Mouse (Mus musculus) megakaryocyte, embryonic 14.5 days (primary cell): ENCODE measurements around the gene Polr2e.

ENCODE experiments used
- FLI1 ChIP-seq: IDR thresholded peaks from 2 replicates; pipeline ENCODE4 v1.6.1; 2012; ENCODE audit warnings: low read length, inconsistent platforms, mixed read lengths
- GATA1 ChIP-seq: IDR thresholded peaks from 3 replicates; pipeline ENCODE4 v1.6.1; 2012; ENCODE audit warnings: mixed read lengths, low read length, inconsistent platforms, borderline replicate concordance

GRCm38 (mm10) chr10:80070837-80071515 is 31.4 kb upstream of the Polr2e start:
- TF ChIP-seq GATA1 (no peak), FLI1 (no peak; the same call in 1 of the 2 replicates)
